Mouse (Mus musculus): ENCODE results near the gene S1pr4. TPM values are rescaled to one million over a fixed set of nuclear protein-coding genes. Genes with fewer than 3 reads are reported as not detected.
A peak's percentile ranks its signal among the peaks of the same experiment; 100 is the strongest.

Gene S1pr4
- polyA plus RNA-seq, 1 experiment: 0.04 TPM

DNA sequence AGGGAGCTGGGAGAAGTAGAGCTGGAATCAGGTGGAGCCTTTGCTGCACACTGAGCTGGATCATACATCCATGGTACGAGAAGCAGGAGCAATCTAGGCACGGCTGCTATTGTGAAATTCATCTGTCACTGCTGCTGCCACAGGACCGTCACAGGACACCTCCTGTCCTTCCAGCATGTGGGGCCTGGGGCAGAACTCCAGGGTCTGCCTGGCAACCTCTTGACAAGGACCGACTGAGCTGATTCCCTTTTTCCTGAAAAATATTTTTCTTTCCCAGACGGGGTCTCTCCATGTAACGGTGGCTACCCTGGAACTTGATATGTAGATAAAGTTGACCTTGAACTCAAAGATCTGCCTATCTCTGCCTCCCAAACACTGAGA lies 48.6 kb downstream of the S1pr4 start:
- H3K27me3 ChIP-seq (ENCODE audit: control insufficient read depth, insufficient read depth, low read length): no peaks in the 10 kb centered on the region
- H3K36me3 ChIP-seq (ENCODE audit: control insufficient read depth, insufficient read depth, low read length): no peaks in the 10 kb centered on the region
- no peak overlapping the region for H3K4me3 ChIP-seq (ENCODE audit: control insufficient read depth, low read depth, low read length)
- no peak for TF ChIP-seq CTCF (IDR thresholded peaks at IDR 0.05; ENCODE audit: control insufficient read depth, insufficient read depth, insufficient replicate concordance, low read depth, low read length)
- no peak for TF ChIP-seq POLR2A (IDR thresholded peaks at IDR 0.05; ENCODE audit: control insufficient read depth, low read depth, low read length)
- no peak overlapping the region for H3K27ac ChIP-seq (ENCODE audit: control insufficient read depth, insufficient read depth, low read depth, low read length)
- peaks cover 4% of the 10 kb centered on the region; the same call in 1 of the 2 replicates for H3K4me1 ChIP-seq (ENCODE audit: control insufficient read depth, insufficient read depth, low read length)

DNA sequence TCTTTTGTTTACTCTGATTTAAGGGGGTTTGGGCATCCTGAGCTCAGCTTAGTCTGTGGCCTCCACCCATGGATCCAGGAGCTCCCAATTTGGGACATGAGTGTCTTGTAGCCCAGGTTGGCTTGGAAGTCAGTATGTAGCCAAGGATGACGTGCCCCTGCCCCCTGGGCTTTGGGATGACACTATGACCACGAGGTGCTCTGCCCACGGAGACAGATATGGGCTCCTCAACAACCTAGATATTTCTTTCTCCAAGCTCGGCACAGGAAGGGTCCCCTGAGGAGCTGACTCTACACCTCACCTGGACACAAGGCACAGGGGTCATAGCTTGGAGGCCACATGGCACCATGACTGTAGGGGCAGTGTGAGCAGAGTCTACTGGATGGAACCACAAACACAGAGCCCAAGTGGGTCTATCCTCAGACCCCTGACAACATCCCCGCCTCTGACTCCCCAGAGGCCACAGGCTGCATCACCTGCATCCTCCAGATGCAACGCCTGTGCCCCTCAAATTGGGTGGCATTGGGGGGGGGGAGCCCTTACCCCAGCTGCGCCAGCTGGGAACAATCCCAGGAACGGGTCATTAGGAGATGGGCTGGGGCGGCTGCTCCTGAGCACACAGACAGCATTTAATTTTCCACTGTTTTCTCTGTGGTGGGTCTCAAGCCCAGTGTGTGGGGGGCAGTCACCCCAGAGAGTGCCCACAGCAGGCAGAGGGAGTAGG lies 49.1 kb downstream of the S1pr4 start:
- no peak overlapping the region for H3K4me3 ChIP-seq (ENCODE audit: control insufficient read depth, low read depth, low read length)

DNA sequence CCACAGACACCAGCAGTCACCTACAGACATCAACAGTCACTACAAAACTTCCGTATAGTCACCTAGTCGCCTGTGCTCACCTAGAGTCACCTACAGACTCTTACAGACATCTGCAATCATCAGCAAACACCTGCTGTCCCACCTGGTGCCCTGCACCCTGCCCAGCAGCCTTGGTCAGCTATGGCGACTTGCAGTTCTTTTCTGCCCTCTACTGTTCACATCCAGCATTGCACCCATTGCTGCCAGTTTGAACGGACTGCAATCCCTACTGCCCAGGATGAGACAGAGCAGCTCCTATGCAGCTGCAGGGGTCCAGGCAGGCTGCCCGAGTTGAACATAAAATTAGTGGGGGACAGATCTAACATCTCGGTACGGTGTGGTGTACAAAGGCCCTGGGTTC lies 49.8 kb downstream of the S1pr4 start:
- Histone ChIP-seq H3K4me3 (ENCODE audit: control insufficient read depth, low read depth, low read length) (no peak overlapping the region), H3K27me3 (ENCODE audit: control insufficient read depth, insufficient read depth, low read length) (no peaks in the 10 kb centered on the region), H3K27ac (ENCODE audit: control insufficient read depth, insufficient read depth, low read depth, low read length) (no peak overlapping the region), H3K36me3 (ENCODE audit: control insufficient read depth, insufficient read depth, low read length) (no peaks in the 10 kb centered on the region), H3K4me1 (ENCODE audit: control insufficient read depth, insufficient read depth, low read length) (peaks cover 3% of the 10 kb centered on the region; the same call in 1 of the 2 replicates)
- TF ChIP-seq CTCF (IDR thresholded peaks at IDR 0.05; ENCODE audit: control insufficient read depth, insufficient read depth, insufficient replicate concordance, low read depth, low read length): peak; percentile 96; the same call in 1 of the 2 replicates
- no peak for TF ChIP-seq POLR2A (IDR thresholded peaks at IDR 0.05; ENCODE audit: control insufficient read depth, low read depth, low read length)

More for the DNA sequence above, 49.1 kb downstream of the S1pr4 start:
- no peak overlapping the region for H3K27ac ChIP-seq (ENCODE audit: control insufficient read depth, insufficient read depth, low read depth, low read length)
- no peaks in the 10 kb centered on the region for H3K36me3 ChIP-seq (ENCODE audit: control insufficient read depth, insufficient read depth, low read length)
- peaks cover 4% of the 10 kb centered on the region; the same call in 1 of the 2 replicates for H3K4me1 ChIP-seq (ENCODE audit: control insufficient read depth, insufficient read depth, low read length)
- H3K27me3 ChIP-seq (ENCODE audit: control insufficient read depth, insufficient read depth, low read length): no peaks in the 10 kb centered on the region
- TF ChIP-seq POLR2A (IDR thresholded peaks at IDR 0.05; ENCODE audit: control insufficient read depth, low read depth, low read length): no peak
- TF ChIP-seq CTCF (IDR thresholded peaks at IDR 0.05; ENCODE audit: control insufficient read depth, insufficient read depth, insufficient replicate concordance, low read depth, low read length): no peak

Other genes with a start within 250 kb of the S1pr4 start
- gene Matk, start 247.2 kb downstream of the S1pr4 start, polyA plus RNA-seq (2012; rRNA removed): 3.0 and 3.5 TPM in 2 replicates
- 181 and 261 TPM in 2 replicates for gene Mrpl54, start 233.2 kb downstream of the S1pr4 start, polyA plus RNA-seq (2012; rRNA removed)
- gene Apba3, start 233.2 kb downstream of the S1pr4 start, polyA plus RNA-seq (2012; rRNA removed): 53.5 and 77.2 TPM in 2 replicates
- gene Tjp3, start 208.6 kb downstream of the S1pr4 start, polyA plus RNA-seq (2012; rRNA removed): 0.56 and 0.99 TPM in 2 replicates
- 10.1 and 10.4 TPM in 2 replicates for gene Pip5k1c, start 207.2 kb downstream of the S1pr4 start, polyA plus RNA-seq (2012; rRNA removed)
- 13.4 and 16.5 TPM in 2 replicates for gene Cactin, start 179.0 kb downstream of the S1pr4 start, polyA plus RNA-seq (2012; rRNA removed)
- 0.47 and 0.91 TPM in 2 replicates for gene Tbxa2r, start 171.4 kb downstream of the S1pr4 start, polyA plus RNA-seq (2012; rRNA removed)
- 3.3 and 4.1 TPM in 2 replicates for gene Gipc3, start 156.9 kb downstream of the S1pr4 start, polyA plus RNA-seq (2012; rRNA removed)
- gene Hmg20b, start 149.7 kb downstream of the S1pr4 start, polyA plus RNA-seq (2012; rRNA removed): 23.0 and 27.7 TPM in 2 replicates
- 33.1 and 39.7 TPM in 2 replicates for gene Mfsd12, start 142.6 kb downstream of the S1pr4 start, polyA plus RNA-seq (2012; rRNA removed)
- 273 and 296 TPM in 2 replicates for gene 4930404N11Rik, start 134.3 kb downstream of the S1pr4 start, polyA plus RNA-seq (2012; rRNA removed)
- 161 and 178 TPM in 2 replicates for gene Fzr1, start 121.6 kb downstream of the S1pr4 start, polyA plus RNA-seq (2012; rRNA removed)
- gene Dohh, start 115.7 kb downstream of the S1pr4 start, polyA plus RNA-seq (2012; rRNA removed): 38.5 and 46.3 TPM in 2 replicates
- 1.2 and 1.6 TPM in 2 replicates for gene Gm48551, start 115.7 kb downstream of the S1pr4 start, polyA plus RNA-seq (2012; rRNA removed)
- gene Gm48552, start 111.1 kb downstream of the S1pr4 start, polyA plus RNA-seq (2012; rRNA removed): 0.65 TPM in 1 of 2 replicates, not detected in the other
- gene Smim24, start 107.1 kb downstream of the S1pr4 start, polyA plus RNA-seq (2012; rRNA removed): 3,568 and 3,612 TPM in 2 replicates
- 9.8 and 9.9 TPM in 2 replicates for gene Nfic, start 44.5 kb downstream of the S1pr4 start, polyA plus RNA-seq (2012; rRNA removed)
- 147 and 163 TPM in 2 replicates for gene Celf5, start 17.4 kb downstream of the S1pr4 start, polyA plus RNA-seq (2012; rRNA removed)
- 70.4 and 71.3 TPM in 2 replicates for gene Ncln, start 3.7 kb downstream of the S1pr4 start, polyA plus RNA-seq (2012; rRNA removed)
- gene Gna15, start 24.1 kb upstream of the S1pr4 start, polyA plus RNA-seq (2012; rRNA removed): 1.0 and 1.2 TPM in 2 replicates
- gene Gna11, start 45.1 kb upstream of the S1pr4 start, polyA plus RNA-seq (2012; rRNA removed): 26.3 and 28.9 TPM in 2 replicates
- 154 and 172 TPM in 2 replicates for gene Aes, start 59.4 kb upstream of the S1pr4 start, polyA plus RNA-seq (2012; rRNA removed)
- gene Tle2, start 74.4 kb upstream of the S1pr4 start, polyA plus RNA-seq (2012; rRNA removed): 19.0 and 22.1 TPM in 2 replicates
- gene Tle6, start 100.9 kb upstream of the S1pr4 start, polyA plus RNA-seq (2012; rRNA removed): 16.5 and 16.9 TPM in 2 replicates
- gene BC025920, start 106.1 kb upstream of the S1pr4 start, polyA plus RNA-seq (2012; rRNA removed): 0.47 and 0.68 TPM in 2 replicates
- 6.7 and 7.2 TPM in 2 replicates for gene Sirt6, start 127.7 kb upstream of the S1pr4 start, polyA plus RNA-seq (2012; rRNA removed)
- gene Ankrd24, start 128.4 kb upstream of the S1pr4 start, polyA plus RNA-seq (2012; rRNA removed): 17.3 and 20.4 TPM in 2 replicates
- gene Gm10778, start 148.9 kb upstream of the S1pr4 start, polyA plus RNA-seq (2012; rRNA removed): 0.34 and 0.48 TPM in 2 replicates
- 0.79 and 1.9 TPM in 2 replicates for gene Zfp433, start 204.7 kb upstream of the S1pr4 start, polyA plus RNA-seq (2012; rRNA removed)